Mouse (Mus musculus) thymus, postnatal 0 days (tissue): ENCODE results near the gene Rgs6. TPM values are rescaled to one million over a fixed set of nuclear protein-coding genes. Genes with fewer than 3 reads are reported as not detected.

ENCODE experiments used
- DNase-seq: peaks from one replicate; pipeline ENCODE4 v3.0.0-alpha.2; 2015; ENCODE audit warnings: low spot score
- polyA plus RNA-seq: library from polyadenylated mRNA; unstranded; fragments of >200 nt; fragmentation: Nextera tagmentation; extraction: Ambion mirVana; gene quantifications from 2 replicates; pipeline ENCODE4 v1.2.1, GENCODE M21; 2015

Gene Rgs6
- polyA plus RNA-seq, 1 experiment from 2014 or later, result not detected

DNA sequence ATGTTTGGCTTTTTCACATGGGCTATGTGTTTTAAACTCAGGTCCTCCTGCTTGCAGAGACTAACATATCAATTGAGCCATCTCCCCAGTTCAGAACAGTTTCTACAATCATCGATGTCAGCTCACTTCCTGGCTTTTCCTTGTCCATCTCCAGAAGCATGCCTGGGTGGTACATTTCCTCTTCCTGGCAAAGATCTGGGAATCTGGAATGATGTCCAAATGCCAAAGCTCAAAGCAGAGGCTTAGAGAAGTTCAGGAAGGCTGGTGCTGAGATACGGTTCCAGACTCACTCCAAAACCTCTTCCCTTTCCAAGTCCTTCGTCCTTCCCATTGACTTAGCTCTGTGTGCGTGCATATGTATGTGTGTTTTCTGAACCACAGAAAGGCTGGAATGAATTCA lies 59.8 kb downstream of the Rgs6 start:
- DNase-seq, result no peak

DNA sequence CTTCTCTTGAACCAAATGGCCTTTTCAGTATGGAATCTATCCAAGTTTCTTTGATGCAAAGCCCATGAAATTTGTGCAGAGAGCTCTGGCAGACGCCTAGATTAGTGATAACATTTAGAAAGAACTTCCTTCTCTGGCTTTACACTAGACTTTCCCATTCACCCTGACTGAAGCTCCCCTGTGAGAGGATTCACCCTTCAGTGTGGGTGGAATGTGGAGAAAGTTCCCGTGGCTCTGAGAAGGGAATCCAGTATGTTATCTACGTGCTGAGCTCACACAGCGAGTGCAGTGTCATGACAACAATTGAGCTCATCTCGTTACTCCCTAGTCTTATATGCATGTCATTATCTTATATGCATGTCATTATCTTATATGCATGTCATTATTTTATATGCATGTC lies 61.9 kb downstream of the Rgs6 start:
- DNase-seq, result no peak

DNA sequence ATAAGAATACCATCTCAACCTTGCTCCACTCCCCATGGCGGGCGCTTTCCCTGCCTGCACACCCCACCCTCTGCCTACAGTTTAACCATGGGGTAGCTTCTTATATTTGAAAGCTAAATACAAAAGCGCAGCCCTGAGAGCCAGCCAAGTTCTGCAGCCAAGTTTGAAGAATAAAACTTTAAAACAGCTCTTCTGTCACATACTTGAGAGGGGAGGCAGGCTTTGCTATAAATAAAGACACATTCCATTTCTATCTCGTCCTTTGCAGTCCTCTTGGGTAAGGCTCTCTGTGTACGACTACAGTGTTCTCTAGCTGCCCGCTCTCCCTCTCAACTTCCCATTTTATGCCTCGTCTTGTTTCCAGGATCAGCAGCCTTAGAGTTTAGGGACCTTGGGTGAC lies 76.5 kb downstream of the Rgs6 start:
- DNase-seq, result no peak

DNA sequence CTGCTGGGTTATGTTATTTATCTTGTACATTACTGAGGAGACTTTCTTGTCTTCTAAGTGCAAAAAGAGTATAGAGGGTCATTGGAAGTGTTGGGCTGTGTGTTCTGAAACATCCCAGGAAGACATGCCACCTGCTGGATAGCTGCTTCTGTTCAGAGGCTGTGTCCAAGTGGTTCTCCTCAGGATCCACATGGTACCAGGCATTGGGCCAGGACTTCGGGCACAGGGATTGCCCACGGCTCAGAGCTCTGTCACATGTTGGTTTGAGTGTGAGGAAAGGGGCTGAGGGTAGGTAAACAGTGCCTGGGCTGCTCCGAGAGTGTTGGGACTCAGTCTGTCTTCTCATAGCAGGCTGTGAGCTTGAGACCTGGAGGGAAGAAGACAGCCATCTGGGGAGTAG lies 79.3 kb downstream of the Rgs6 start:
- no peak for DNase-seq

DNA sequence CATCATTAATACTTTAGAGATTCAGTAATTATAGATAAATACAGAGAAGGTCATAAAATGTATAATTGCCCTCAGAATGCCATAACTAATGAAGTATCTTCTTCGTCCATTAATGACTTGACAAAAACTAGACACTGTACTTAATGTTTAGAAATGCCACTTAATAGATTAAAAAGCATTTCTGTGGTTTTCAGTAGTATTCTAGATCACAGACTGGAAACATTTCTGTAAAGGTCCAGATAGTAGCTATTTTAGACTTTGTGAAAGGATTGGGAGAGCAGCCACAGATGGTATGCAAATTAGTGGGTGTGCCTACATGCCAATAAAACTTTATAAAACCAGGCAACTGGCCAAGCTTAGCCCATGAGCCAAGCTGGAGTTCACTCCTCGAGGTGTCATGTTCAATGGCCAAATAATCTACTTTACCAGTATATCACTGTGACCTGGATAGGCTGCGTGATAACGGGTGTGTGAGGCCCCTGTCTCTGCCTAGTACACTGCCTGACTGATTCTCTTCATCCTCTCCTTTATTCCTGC lies 82.2 kb downstream of the Rgs6 start:
- no peak for DNase-seq

DNA sequence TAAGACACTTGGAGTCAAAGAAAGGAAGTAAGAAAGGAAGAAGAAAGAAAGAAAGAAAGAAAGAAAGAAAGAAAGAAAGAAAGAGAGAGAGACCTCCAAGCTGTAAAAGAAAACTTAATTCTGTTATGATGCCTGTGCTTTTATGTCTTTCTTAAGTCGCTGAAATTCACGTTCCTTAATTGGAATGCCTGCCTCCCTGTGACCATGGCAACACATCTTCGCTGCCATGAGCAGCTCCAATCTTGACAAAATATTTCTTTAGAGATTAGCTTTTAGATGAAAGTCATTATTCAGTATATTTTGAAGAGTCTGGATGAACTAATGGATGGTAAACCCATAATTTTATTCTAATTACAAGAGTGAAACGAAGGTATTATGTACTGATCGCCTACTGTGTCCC lies 83.5 kb downstream of the Rgs6 start:
- DNase-seq, result no peak

DNA sequence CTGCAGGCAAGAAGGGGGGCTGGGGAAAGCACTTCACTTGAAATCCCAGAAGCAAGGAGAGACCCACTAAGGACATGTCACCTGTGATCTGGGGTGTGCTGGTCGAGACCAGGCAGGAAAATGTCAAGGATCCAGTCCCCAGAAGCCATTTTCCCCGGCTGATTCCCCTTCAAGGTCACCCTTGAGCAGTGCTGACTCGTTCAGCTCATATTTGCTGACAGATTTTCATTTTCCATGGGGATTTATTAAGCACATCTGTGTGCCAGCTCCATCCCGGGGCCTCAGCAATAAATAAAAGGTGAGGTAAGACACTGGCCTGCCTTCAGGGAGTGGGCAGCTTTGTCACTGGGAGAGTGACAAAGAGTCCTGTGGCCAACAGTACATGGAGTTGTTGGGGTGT lies 87.0 kb downstream of the Rgs6 start:
- DNase-seq, result no peak

DNA sequence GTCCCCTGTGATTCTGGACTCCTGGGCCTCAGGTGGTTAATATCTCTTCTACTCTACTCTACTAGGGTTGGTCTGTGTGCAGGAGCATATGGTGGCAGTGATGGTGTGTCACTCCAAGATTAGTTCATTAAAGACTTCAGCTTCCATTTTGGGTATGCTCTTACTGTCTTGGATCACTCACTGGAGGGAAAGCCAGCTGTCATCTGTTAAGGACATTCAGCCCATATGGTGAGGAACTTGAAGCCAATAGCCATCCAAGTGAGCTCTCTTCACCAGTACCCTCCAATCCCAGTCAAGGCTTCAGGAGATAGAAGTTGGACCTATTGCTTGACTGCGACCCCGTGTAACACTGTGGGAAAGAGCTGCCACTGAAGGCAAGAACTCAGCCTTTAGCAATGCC lies 98.9 kb downstream of the Rgs6 start:
- no peak for DNase-seq

DNA sequence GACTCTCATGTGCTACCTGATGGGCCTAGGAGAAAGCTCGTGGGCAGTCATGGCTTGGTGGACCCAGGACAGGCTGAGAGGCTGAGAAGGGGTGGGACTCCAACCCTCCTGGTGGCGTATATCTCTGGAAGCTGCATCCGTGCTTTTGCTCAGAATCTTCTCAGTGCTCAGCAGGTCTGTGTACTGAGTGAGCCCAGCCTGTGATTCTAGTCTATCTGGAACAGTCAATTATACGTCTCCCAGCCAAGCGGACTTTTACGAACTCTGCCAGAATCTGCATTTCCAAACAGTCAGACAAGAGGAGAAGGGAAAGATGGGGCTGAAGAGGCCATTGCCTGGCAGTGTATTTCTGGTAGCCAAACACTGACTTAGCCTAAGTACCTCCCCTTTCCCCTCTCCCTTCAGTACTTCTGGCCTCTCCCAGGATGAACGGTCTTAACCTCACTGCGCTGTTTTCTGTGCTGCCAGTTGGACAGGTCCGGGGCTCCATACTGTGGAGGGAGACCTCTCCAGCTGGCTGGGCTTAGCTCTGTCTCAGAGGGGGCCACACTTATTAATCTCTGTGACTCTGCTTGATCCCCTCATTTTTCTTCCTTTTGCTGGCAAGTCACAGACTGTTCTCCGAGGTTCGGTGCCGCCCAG lies 110.9 kb downstream of the Rgs6 start:
- DNase-seq, result no peak

DNA sequence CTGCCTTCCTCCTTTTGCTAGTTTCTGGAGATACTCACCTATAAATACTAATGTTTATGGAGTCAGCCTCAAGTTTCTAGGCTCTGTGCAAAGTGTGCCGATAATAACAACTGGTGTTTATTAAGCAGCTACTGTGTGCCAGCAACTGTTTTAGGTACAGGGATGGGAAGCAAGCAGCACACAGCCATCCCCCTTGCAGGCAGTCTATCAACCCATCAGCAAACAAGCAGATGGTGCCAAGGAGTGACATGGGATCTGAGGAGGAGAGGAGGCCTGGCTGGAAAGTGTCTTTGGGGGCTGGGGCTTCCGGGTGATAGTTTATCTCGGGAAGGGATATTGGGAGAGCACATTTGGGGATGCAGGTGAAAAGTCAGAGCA lies 111.4 kb downstream of the Rgs6 start:
- DNase-seq, result no peak

DNA sequence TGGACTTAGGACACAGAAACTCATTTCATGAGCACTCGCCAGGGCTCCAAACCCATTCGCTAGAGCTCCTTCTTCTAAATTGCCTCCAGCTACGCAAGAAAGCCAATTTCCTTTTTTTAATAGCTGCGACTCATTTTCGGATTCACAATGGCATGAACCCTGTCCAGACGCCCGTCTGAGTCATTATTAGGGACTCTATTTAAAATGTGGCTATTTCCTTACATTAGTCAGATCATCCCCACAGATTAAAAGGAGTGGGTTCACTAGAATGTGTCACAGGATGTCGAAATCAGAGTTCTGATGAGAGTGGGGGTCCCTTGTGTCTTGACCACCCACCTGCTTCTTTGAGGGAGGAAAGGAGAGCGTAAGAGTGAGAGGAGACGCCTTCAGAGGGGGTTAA lies 112.1 kb downstream of the Rgs6 start:
- DNase-seq, result no peak

DNA sequence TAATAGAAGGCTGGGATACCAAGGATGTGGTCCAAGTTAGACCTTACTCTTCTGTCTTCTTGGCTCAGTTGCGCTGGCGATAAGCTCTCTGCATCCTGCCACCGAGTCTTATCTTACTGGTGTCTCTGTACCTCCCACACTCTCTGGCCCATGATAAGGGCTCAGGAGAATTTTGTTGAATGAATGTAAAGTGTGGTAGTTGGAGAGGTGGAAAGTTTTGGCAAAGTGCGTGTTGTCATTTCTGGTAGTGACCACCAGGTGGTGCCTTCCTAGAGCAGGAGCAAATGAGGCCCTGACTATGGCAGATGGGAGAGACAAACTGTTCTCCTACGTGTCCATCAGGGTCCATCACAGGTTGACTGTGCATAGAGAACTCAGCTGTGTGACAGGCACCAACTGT lies 112.7 kb downstream of the Rgs6 start:
- DNase-seq, result no peak

DNA sequence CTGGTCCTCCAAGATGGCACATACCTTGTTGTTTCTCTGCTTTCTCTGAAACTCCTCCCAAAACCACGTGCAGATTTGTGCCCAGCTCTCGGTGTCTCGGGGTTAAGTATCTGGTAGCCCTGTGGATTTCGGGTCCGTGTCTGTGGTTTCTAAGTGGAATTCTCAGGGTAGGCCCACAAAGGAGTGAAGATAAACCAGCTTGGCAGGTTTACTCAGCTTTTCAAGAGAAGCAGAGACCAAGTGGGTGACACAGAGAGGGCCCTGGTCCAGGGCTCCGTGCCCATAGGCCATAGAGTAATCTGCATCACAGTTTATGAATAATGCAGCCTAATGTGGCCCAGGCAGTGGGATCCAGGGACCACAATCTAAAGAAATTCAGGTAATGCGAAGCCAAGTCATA lies 113.3 kb downstream of the Rgs6 start:
- DNase-seq, result no peak

DNA sequence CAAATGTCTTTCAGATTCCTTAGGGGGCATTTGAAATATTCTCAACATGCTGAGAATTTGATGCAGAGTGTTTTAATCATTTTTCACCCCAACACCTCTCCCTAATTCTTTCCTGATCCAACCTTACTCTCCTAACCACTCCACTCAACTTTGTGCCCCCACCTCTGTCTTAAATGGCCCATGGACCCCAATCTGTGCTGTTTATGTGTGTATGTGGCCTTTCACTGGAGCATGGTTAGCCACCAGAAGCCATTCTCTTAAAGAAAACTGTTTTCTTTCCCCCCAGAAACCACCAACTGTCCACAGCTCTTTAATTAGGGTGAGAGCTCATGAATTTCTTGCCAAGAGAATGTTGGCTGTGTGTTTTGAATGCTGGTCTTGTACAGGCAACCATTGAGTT lies 122.3 kb downstream of the Rgs6 start:
- no peak for DNase-seq

DNA sequence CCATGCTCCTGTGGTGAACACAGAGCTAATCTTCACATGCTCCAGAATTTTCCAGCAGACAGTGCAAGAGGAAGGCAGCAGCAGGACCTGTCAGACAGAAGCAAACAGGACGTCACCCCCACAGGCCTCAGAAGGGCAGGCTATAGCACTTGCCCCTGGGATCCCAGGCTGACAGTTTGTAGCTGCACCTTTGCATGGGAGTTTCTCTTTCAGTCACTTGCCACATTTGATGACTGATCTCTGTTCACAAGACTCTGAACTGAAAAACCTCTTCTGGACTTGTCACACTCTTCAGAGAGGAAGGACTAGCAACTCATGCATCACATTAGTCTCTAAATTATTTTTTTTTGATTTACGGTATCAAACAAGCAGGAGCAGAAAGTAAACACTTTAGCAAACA lies 126.2 kb downstream of the Rgs6 start:
- no peak for DNase-seq

DNA sequence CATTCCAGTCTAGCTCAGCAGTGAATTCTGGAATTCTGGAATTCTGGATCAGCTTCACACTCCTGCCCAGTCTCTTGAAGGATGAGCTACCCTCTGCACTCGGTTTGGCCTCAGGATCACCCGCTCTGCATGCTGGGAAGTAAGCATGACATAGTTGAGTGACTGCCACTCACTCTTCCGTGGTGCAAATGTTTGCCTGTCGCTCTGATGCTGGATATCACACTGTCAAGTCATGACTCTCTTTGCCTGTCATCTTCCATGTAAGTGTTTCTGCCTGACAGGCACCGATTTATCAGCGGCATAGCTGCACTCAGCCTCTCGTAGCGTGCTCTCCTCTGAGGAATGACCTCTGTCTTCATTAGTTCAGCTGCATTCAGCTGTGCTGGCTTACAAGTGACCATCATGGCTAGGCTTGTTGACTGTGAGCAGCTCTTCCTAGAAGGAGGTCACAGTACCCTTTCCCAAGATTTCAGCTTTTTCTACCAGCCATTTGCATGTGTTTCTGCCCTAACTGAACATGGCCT lies 135.0 kb downstream of the Rgs6 start:
- no peak for DNase-seq

DNA sequence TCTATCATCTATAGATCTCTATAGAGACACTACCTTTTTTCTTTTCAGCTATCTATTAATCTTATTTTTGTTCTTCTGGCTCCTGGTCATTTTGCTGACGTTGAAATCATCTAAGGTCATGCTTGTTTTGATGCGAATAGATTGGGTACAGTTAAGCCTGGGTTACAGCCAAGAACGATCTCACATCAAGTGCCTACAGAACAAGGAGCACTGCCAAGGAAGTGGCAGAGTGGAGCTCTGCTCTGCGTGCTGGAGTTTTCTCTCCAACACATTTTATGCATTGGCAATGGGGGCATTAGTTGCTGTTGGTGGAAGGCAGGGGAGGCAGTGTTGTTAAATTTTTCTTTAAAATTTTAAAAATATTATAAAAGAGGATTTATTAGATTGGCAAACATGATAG lies 138.2 kb downstream of the Rgs6 start:
- no peak for DNase-seq

DNA sequence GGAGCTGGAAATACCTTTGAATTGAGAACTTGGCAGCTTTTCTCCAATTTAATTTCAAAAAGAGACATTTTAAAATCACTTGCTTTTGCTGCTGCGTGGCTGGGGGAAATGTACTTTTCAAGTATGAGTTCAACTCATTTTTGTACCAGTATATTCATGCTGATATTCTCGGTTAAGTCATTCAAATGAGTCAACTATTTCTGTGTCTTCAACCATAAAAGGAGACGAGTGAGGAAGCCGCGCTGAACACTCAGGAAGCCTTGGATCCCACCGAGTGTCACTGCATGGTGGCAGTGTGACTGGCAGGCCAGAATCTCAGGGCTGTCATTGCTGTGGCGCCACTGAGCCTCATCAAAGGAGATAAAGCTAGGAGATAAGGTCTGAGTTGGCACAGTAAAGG lies 143.5 kb downstream of the Rgs6 start:
- DNase-seq, result no peak

DNA sequence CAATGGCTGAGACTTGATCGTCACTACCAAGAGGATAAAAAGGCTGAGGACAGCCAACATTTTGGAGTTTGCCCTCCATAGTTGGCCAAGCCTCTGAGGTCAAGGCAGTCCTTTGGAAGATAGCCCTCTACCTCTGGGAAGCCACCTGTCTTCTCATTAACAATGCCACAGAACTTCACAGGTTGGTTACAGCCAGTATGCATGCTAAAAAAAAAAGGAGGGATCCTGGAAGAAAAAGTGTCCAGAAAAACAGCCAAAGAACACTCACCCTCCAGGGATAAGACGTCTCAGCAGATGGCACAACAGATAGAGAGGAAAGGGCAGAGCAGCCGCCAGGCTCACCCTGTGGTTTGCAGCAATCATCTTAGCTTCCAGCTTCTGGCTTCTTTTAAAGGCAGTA lies 154.9 kb downstream of the Rgs6 start:
- no peak for DNase-seq

DNA sequence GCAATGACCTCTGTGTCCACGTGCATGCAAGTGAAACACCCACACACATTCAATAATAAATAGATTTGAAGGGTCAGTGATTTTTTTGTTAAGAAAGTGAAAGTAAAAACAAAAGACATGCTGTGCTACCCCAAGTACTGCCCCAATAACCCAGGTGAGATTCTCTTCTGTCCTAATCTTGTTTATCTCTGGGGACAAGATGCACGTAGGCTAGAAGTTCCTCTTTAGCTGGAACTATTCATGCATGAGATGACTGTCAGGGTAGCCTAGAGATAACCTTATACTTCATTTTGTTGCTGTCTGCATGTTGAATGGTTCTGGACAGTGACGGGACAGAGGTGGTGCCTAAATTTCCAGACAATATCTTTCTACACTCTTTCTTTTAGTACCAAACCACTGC lies 155.9 kb downstream of the Rgs6 start:
- DNase-seq, result no peak

DNA sequence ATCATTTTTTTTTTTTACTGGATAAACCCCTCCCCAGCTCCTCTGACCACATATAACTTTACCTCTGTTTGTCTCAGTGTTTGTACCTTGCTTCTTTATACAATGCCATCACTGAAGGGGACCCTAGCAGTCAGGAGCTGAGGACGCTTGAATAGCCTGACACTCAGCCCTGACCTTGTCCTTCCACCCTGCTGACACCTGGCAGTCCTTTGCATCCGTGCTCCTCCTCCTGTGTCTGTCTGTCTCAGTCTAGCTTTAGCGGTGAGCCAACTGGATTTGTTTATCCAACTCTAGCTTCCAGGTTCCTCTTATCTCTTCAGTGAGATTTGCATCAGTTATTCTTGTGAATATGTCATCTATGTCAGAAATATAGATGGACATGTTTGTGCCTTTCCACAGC lies 156.7 kb downstream of the Rgs6 start:
- DNase-seq, result no peak

DNA sequence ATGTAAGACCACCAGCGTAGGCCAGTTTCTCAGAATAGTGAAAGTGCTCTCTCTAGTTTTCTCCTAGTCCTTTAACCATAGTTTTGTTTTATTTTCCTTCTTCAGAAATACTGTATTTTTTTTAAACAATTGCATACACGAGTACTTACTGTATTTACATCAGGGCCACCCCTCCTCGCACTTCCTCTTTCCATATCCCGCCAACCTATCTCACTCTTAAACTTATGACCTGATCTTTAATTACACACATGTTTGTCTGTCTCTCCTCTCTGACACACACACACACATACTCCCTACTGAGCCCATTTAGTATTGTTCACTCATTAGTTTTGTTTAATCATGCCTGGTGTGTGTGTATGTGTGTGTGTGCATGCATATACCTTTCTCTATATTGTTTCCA lies 159.0 kb downstream of the Rgs6 start:
- no peak for DNase-seq

DNA sequence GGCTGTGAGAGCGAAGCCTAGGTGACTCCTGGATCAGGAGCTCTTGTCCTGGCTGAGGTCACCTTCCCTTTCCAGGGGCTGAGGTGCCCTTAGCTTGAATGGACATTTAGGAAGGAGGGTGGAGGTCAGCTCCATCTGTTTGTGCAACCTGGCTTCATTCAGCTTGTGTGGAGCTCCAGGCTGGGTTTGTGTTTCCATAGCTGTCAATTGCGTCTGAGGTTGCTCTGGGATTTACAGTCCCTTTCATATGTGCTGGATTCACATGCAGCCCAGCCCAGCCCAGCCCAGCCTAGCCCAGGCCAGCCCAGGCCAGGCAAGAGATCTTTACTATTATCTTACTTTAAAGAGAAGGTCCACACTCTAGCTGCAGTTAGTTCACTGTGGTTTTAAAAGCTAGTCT lies 163.8 kb downstream of the Rgs6 start:
- no peak for DNase-seq

DNA sequence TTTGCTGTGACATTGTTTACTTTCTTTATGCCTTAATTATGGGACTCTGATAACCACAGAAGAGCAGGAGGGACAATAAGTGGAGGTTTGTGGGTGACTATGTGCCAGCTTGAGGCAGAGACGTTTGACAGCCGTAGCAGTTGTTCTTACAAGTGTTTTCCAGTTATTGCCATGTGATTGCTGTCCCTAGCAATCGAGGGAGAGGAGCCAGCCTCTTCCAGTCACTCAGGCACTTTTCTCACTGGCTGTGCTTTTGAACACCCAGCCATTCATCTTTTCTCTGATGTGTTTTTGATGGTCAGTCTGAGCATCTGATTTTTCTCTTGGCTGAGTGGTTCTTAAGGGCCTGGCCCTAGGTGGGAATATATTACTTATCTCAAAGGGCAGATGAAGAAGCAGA lies 166.4 kb downstream of the Rgs6 start:
- DNase-seq, result no peak
